Comparison of ENCODE assay signal across 7 mouse cellular contexts in the genomic region with DNA sequence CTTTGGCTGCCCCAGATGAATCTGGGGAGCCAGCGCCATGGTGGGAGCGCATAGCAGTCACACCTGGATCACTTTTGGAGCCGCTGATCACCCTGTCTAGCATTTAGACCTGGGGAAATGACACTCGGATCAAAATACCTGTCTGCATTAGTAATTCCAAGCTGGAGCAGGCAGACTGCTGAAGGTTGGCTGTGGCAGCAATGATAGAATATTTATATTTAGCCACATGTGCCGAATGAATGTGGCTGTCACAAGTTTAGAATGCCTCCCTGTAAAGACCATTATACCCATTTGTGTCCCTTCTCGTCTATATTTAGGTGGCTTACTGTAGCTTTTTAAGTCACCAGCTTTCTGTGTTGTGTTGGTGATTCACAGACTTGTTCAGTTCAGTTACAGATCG. TPM values are rescaled to one million over a fixed set of nuclear protein-coding genes. Genes with fewer than 3 reads are reported as not detected.
DNase-seq lines count a peak whose midpoint lies in the region; ATAC-seq and TF ChIP-seq lines count a peak whose summit lies in the region.

No protein-coding gene starts in this region.

- TF ChIP-seq CTCF in kidney, postnatal 0 days (IDR thresholded peaks at IDR 0.05; ENCODE audit: low read depth) = no peak

- ATAC-seq in kidney, postnatal 0 days (replicated peaks; ENCODE audit: low FRiP score, low read depth) = no peak
- ATAC-seq in embryonic facial prominence, embryonic 12.5 days (ENCODE audit: insufficient number of reproducible peaks, insufficient read depth, low FRiP score, low TSS enrichment) = no peak
- no peak for ATAC-seq in heart, embryonic 13.5 days (ENCODE audit: extremely low read depth, insufficient number of reproducible peaks, low FRiP score, low TSS enrichment)
- no peak for ATAC-seq in liver, embryonic 15.5 days (ENCODE audit: insufficient read depth)

- H3K4me2 ChIP-seq in kidney, postnatal 0 days (ENCODE audit: low read length) = peak overlapping the region; percentile 98; the same call in 1 of the 2 replicates
- H3K4me2 ChIP-seq in embryonic facial prominence, embryonic 12.5 days (replicated peaks) = peak overlapping the region; percentile 91; the same call in 1 of the 2 replicates
- H3K4me2 ChIP-seq in heart, embryonic 13.5 days = peak overlapping the region; percentile 92
- peak overlapping the region; percentile 84 for H3K4me2 ChIP-seq in liver, embryonic 15.5 days

- no peak overlapping the region for H3K9ac ChIP-seq in kidney, postnatal 0 days (ENCODE audit: low read depth, low read length)
- H3K9ac ChIP-seq in embryonic facial prominence, embryonic 12.5 days = no peak overlapping the region
- H3K9ac ChIP-seq in heart, embryonic 13.5 days = peak overlapping the region; percentile 93
- peak overlapping the region; percentile 95 for H3K9ac ChIP-seq in liver, embryonic 15.5 days

- no peaks in the 10 kb centered on the region for H3K36me3 ChIP-seq in kidney, postnatal 0 days (ENCODE audit: insufficient read depth, low read length)
- H3K36me3 ChIP-seq in embryonic facial prominence, embryonic 12.5 days = no peaks in the 10 kb centered on the region
- no peaks in the 10 kb centered on the region for H3K36me3 ChIP-seq in heart, embryonic 13.5 days
- no peaks in the 10 kb centered on the region for H3K36me3 ChIP-seq in liver, embryonic 15.5 days (replicated peaks)

- 83% methylated on average over 7 of the region's 7 CpGs for whole genome bisulfite sequencing in kidney, postnatal 0 days
- WGBS in embryonic facial prominence, embryonic 12.5 days = 74% methylated on average over 7 of the region's 7 CpGs
- WGBS in heart, embryonic 13.5 days = 46% methylated on average over 7 of the region's 7 CpGs
- WGBS in liver, embryonic 15.5 days (ENCODE audit: insufficient replicate concordance) = 68% methylated on average over 7 of the region's 7 CpGs

- no peak overlapping the region for H3K27ac ChIP-seq in kidney, postnatal 0 days
- H3K27ac ChIP-seq in embryonic facial prominence, embryonic 12.5 days = no peak overlapping the region
- peak overlapping the region; percentile 90 for H3K27ac ChIP-seq in heart, embryonic 13.5 days (replicated peaks)
- peak overlapping the region; percentile 96 for H3K27ac ChIP-seq in liver, embryonic 15.5 days (replicated peaks)

- H3K27me3 ChIP-seq in kidney, postnatal 0 days (ENCODE audit: insufficient read depth, low read length) = no peaks in the 10 kb centered on the region
- H3K27me3 ChIP-seq in embryonic facial prominence, embryonic 12.5 days = peaks cover 29% of the 10 kb centered on the region
- H3K27me3 ChIP-seq in heart, embryonic 13.5 days (replicated peaks) = peaks cover 6% of the 10 kb centered on the region
- H3K27me3 ChIP-seq in liver, embryonic 15.5 days = peaks cover 37% of the 10 kb centered on the region

- peaks cover 9% of the 10 kb centered on the region for H3K4me1 ChIP-seq in kidney, postnatal 0 days (replicated peaks; ENCODE audit: insufficient read depth, low read length)
- peaks cover 7% of the 10 kb centered on the region for H3K4me1 ChIP-seq in embryonic facial prominence, embryonic 12.5 days
- peaks cover 69% of the 10 kb centered on the region for H3K4me1 ChIP-seq in heart, embryonic 13.5 days
- peaks cover 92% of the 10 kb centered on the region for H3K4me1 ChIP-seq in liver, embryonic 15.5 days (replicated peaks)

- H3K9me3 ChIP-seq in kidney, postnatal 0 days (replicated peaks; ENCODE audit: low read length) = no peaks in the 10 kb centered on the region
- H3K9me3 ChIP-seq in embryonic facial prominence, embryonic 12.5 days = no peaks in the 10 kb centered on the region
- H3K9me3 ChIP-seq in heart, embryonic 13.5 days = no peaks in the 10 kb centered on the region
- no peaks in the 10 kb centered on the region for H3K9me3 ChIP-seq in liver, embryonic 15.5 days (replicated peaks)

- DNase-seq in kidney, postnatal 0 days (ENCODE audit: low spot score) = no peak
- DNase-seq in kidney, postnatal 25 days = no peak
- DNase-seq in frontal cortex, postnatal 10 days (ENCODE audit: low spot score in 2 of 2) = no peak
- no peak for DNase-seq in cerebellum, adult 11-12 months

- no peak overlapping the region for H3K4me3 ChIP-seq in kidney, postnatal 0 days (replicated peaks; ENCODE audit: low read depth, low read length)
- peak overlapping the region; percentile 71; the same call in 1 of the 2 replicates for H3K4me3 ChIP-seq in embryonic facial prominence, embryonic 12.5 days
- peak overlapping the region; percentile 79 for H3K4me3 ChIP-seq in heart, embryonic 13.5 days
- peak overlapping the region; percentile 85 for H3K4me3 ChIP-seq in liver, embryonic 15.5 days (replicated peaks)

RNA-seq across cellular contexts. Expression of gene Dnaja4, which starts 2.1 kb away (rescaled TPM):
- 2.9 and 3.2 TPM in 2 replicates for polyA plus RNA-seq in kidney, postnatal 0 days (2015; fragmentation: Nextera tagmentation; extraction: Ambion mirVana)
- polyA plus RNA-seq in embryonic facial prominence, embryonic 12.5 days (2016; fragmentation: Nextera tagmentation; extraction: Ambion mirVana) = 7.1 and 7.2 TPM in 2 replicates
- 23.2 and 27.2 TPM in 2 replicates for polyA plus RNA-seq in heart, embryonic 13.5 days (2015; fragmentation: Nextera tagmentation; extraction: Ambion mirVana)
- polyA plus RNA-seq in liver, embryonic 15.5 days (2015; fragmentation: Nextera tagmentation; extraction: Ambion mirVana) = 21.5 and 23.0 TPM in 2 replicates

RNA-seq across cellular contexts. Expression of gene Wdr61, which starts 33.6 kb away (rescaled TPM):
- polyA plus RNA-seq in kidney, postnatal 0 days (2015; fragmentation: Nextera tagmentation; extraction: Ambion mirVana) = 155 and 166 TPM in 2 replicates
- 151 and 155 TPM in 2 replicates for polyA plus RNA-seq in embryonic facial prominence, embryonic 12.5 days (2016; fragmentation: Nextera tagmentation; extraction: Ambion mirVana)
- 91.9 and 102 TPM in 2 replicates for polyA plus RNA-seq in heart, embryonic 13.5 days (2015; fragmentation: Nextera tagmentation; extraction: Ambion mirVana)
- polyA plus RNA-seq in liver, embryonic 15.5 days (2015; fragmentation: Nextera tagmentation; extraction: Ambion mirVana) = 75.3 and 80.3 TPM in 2 replicates

RNA-seq across cellular contexts. Expression of gene Acsbg1, which starts 39.1 kb away (rescaled TPM):
- polyA plus RNA-seq in kidney, postnatal 0 days (2015; fragmentation: Nextera tagmentation; extraction: Ambion mirVana) = 1.0 and 1.4 TPM in 2 replicates
- polyA plus RNA-seq in embryonic facial prominence, embryonic 12.5 days (2016; fragmentation: Nextera tagmentation; extraction: Ambion mirVana) = 1.5 and 2.3 TPM in 2 replicates
- 0.09 and 0.14 TPM in 2 replicates for polyA plus RNA-seq in heart, embryonic 13.5 days (2015; fragmentation: Nextera tagmentation; extraction: Ambion mirVana)
- 0.09 and 0.13 TPM in 2 replicates for polyA plus RNA-seq in liver, embryonic 15.5 days (2015; fragmentation: Nextera tagmentation; extraction: Ambion mirVana)

Comparison
In these comparisons a context has a peak if more than half of its experiments do, and no peak if none do; other contexts are left out.
1. H3K27ac ChIP-seq: peak in heart, embryonic 13.5 days (single experiment) and liver, embryonic 15.5 days (single experiment); none in kidney, postnatal 0 days (single experiment) and embryonic facial prominence, embryonic 12.5 days (single experiment).
2. H3K9ac ChIP-seq: peak in heart, embryonic 13.5 days (single experiment) and liver, embryonic 15.5 days (single experiment); none in kidney, postnatal 0 days (single experiment) and embryonic facial prominence, embryonic 12.5 days (single experiment).
3. Peak in every context shown above with its lines, with median percentiles within 50 percentile points of each other: H3K4me2 ChIP-seq.